Mouse (Mus musculus): ENCODE measurements around the gene Plcg2. TPM values are rescaled to one million over a fixed set of nuclear protein-coding genes. Genes with fewer than 3 reads are reported as not detected.

Plcg2 gene
- polyA plus RNA-seq, 1 experiment, result 14.6 TPM

- TF ChIP-seq POLR2A (IDR thresholded peaks at IDR 0.05; ENCODE audit: low read depth, low read length) (no peak), CTCF (IDR thresholded peaks at IDR 0.05; ENCODE audit: extremely low read depth, insufficient read length, insufficient replicate concordance, low read depth, low read length) (no peak)
- no peak overlapping the region for H3K4me3 ChIP-seq (ENCODE audit: low read depth, low read length)
- WGBS, result 87% methylated on average over 8 of the region's 8 CpGs
- no peaks in the 10 kb centered on the region for H3K4me1 ChIP-seq (ENCODE audit: control insufficient read depth, insufficient read depth, insufficient read length, low read length)
- no peak overlapping the region for H3K27ac ChIP-seq (ENCODE audit: insufficient read depth, low read depth, low read length)
- no peaks in the 10 kb centered on the region for H3K36me3 ChIP-seq (ENCODE audit: control insufficient read depth, insufficient read depth, low read length)
- H3K27me3 ChIP-seq (ENCODE audit: control insufficient read depth, insufficient read depth, low read length), result no peaks in the 10 kb centered on the region
These were observed 13.4 kb upstream of the Plcg2 start for GRCm38 (mm10) chr8:117484731-117485130.

DNA sequence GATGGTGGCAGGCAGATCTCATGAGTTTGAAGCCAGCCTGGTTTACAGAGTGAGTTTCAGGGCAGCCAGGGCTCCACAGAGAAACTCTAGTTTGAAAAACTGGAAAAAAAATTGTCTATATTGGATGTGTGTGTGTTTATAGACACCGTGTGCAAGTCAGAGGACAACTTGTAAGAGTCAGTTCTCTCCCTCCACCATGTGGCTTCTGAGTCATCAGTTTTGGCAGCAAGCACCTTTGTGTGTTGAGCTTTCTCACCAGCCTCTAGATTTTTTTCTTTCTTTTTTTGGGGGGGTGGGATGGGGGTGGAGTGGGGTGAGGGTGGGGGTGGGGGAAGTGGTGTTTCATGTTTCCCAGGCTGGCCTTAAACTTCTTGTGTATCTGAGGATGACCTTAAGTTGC, 12.8 kb upstream of the Plcg2 start:
- WGBS, result 54% methylated on average over 1 of the region's 1 CpGs
- H3K4me3 ChIP-seq (ENCODE audit: low read depth, low read length), result no peak overlapping the region
- no peaks in the 10 kb centered on the region for H3K27me3 ChIP-seq (ENCODE audit: control insufficient read depth, insufficient read depth, low read length)
- no peaks in the 10 kb centered on the region for H3K36me3 ChIP-seq (ENCODE audit: control insufficient read depth, insufficient read depth, low read length)
- no peaks in the 10 kb centered on the region for H3K4me1 ChIP-seq (ENCODE audit: control insufficient read depth, insufficient read depth, insufficient read length, low read length)
- no peak overlapping the region for H3K27ac ChIP-seq (ENCODE audit: insufficient read depth, low read depth, low read length)
- no peak for TF ChIP-seq CTCF (IDR thresholded peaks at IDR 0.05; ENCODE audit: extremely low read depth, insufficient read length, insufficient replicate concordance, low read depth, low read length)
- no peak for TF ChIP-seq POLR2A (IDR thresholded peaks at IDR 0.05; ENCODE audit: low read depth, low read length)

- TF ChIP-seq POLR2A (IDR thresholded peaks at IDR 0.05; ENCODE audit: low read depth, low read length), result no peak
- no peak for TF ChIP-seq CTCF (IDR thresholded peaks at IDR 0.05; ENCODE audit: extremely low read depth, insufficient read length, insufficient replicate concordance, low read depth, low read length)
- WGBS, result 35% methylated on average over 10 of the region's 10 CpGs
- Histone ChIP-seq H3K27ac (ENCODE audit: insufficient read depth, low read depth, low read length) (no peak overlapping the region), H3K4me3 (ENCODE audit: low read depth, low read length) (no peak overlapping the region), H3K36me3 (ENCODE audit: control insufficient read depth, insufficient read depth, low read length) (no peaks in the 10 kb centered on the region), H3K27me3 (ENCODE audit: control insufficient read depth, insufficient read depth, low read length) (no peaks in the 10 kb centered on the region), H3K4me1 (ENCODE audit: control insufficient read depth, insufficient read depth, insufficient read length, low read length) (no peaks in the 10 kb centered on the region)
These were observed 9.7 kb upstream of the Plcg2 start for GRCm38 (mm10) chr8:117488246-117489005.

GRCm38 (mm10) chr8:117493543-117493942, 4.5 kb upstream of the Plcg2 start:
- Histone ChIP-seq H3K36me3 (ENCODE audit: control insufficient read depth, insufficient read depth, low read length) (no peaks in the 10 kb centered on the region), H3K27me3 (ENCODE audit: control insufficient read depth, insufficient read depth, low read length) (no peaks in the 10 kb centered on the region), H3K4me1 (ENCODE audit: control insufficient read depth, insufficient read depth, insufficient read length, low read length) (no peaks in the 10 kb centered on the region), H3K4me3 (ENCODE audit: low read depth, low read length) (no peak overlapping the region), H3K27ac (ENCODE audit: insufficient read depth, low read depth, low read length) (no peak overlapping the region)
- TF ChIP-seq CTCF (IDR thresholded peaks at IDR 0.05; ENCODE audit: extremely low read depth, insufficient read length, insufficient replicate concordance, low read depth, low read length) (no peak), POLR2A (IDR thresholded peaks at IDR 0.05; ENCODE audit: low read depth, low read length) (no peak)
- WGBS, result 46% methylated on average over 9 of the region's 9 CpGs

DNA sequence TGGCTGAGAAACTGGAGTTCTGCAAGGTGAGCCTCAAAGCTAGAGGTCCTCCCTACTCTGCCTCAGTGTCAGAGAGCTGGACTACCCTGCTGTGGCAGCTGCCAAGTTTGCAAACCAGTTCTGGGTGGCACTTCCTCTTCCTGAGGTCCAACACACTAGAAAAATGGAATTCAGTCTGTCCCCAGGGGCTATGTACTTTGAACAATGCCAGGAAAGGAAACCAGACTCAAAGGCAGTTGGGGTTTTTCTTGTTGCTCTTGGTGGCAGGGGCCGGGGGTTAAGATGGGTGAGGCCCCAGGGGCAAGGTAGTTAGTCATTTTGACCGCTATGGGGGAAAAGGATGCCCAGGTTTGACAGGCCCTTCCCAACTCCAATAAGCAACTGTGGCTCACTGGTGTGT, 3.2 kb upstream of the Plcg2 start:
- Histone ChIP-seq H3K4me1 (ENCODE audit: control insufficient read depth, insufficient read depth, insufficient read length, low read length) (peaks cover 3% of the 10 kb centered on the region), H3K4me3 (ENCODE audit: low read depth, low read length) (no peak overlapping the region), H3K27me3 (ENCODE audit: control insufficient read depth, insufficient read depth, low read length) (no peaks in the 10 kb centered on the region), H3K36me3 (ENCODE audit: control insufficient read depth, insufficient read depth, low read length) (no peaks in the 10 kb centered on the region), H3K27ac (ENCODE audit: insufficient read depth, low read depth, low read length) (no peak overlapping the region)
- no peak for TF ChIP-seq CTCF (IDR thresholded peaks at IDR 0.05; ENCODE audit: extremely low read depth, insufficient read length, insufficient replicate concordance, low read depth, low read length)
- no peak for TF ChIP-seq POLR2A (IDR thresholded peaks at IDR 0.05; ENCODE audit: low read depth, low read length)
- WGBS, result 78% methylated on average over 2 of the region's 2 CpGs

GRCm38 (mm10) chr8:117498915-117499540, 937 bp downstream of the Plcg2 start:
- 32% methylated on average over 20 of the region's 20 CpGs for WGBS
- peak overlapping the region; percentile 40; the same call in 1 of the 2 replicates for H3K27ac ChIP-seq (ENCODE audit: insufficient read depth, low read depth, low read length)

GRCm38 (mm10) chr8:117500232-117500823, 2.2 kb downstream of the Plcg2 start:
- no peak for TF ChIP-seq CTCF (IDR thresholded peaks at IDR 0.05; ENCODE audit: extremely low read depth, insufficient read length, insufficient replicate concordance, low read depth, low read length)
- no peak for TF ChIP-seq POLR2A (IDR thresholded peaks at IDR 0.05; ENCODE audit: low read depth, low read length)
- 30% methylated on average over 5 of the region's 5 CpGs for WGBS
- Histone ChIP-seq H3K4me3 (ENCODE audit: low read depth, low read length) (no peak overlapping the region), H3K4me1 (ENCODE audit: control insufficient read depth, insufficient read depth, insufficient read length, low read length) (peaks cover 17% of the 10 kb centered on the region), H3K36me3 (ENCODE audit: control insufficient read depth, insufficient read depth, low read length) (no peaks in the 10 kb centered on the region), H3K27me3 (ENCODE audit: control insufficient read depth, insufficient read depth, low read length) (no peaks in the 10 kb centered on the region), H3K27ac (ENCODE audit: insufficient read depth, low read depth, low read length) (peak overlapping the region; percentile 38)

More at GRCm38 (mm10) chr8:117498915-117499540, 937 bp downstream of the Plcg2 start:
- Histone ChIP-seq H3K4me3 (ENCODE audit: low read depth, low read length) (peak overlapping the region; percentile 90), H3K36me3 (ENCODE audit: control insufficient read depth, insufficient read depth, low read length) (no peaks in the 10 kb centered on the region), H3K27me3 (ENCODE audit: control insufficient read depth, insufficient read depth, low read length) (no peaks in the 10 kb centered on the region), H3K4me1 (ENCODE audit: control insufficient read depth, insufficient read depth, insufficient read length, low read length) (peaks cover 17% of the 10 kb centered on the region)
- no peak for TF ChIP-seq CTCF (IDR thresholded peaks at IDR 0.05; ENCODE audit: extremely low read depth, insufficient read length, insufficient replicate concordance, low read depth, low read length)
- TF ChIP-seq POLR2A (IDR thresholded peaks at IDR 0.05; ENCODE audit: low read depth, low read length), result peak; percentile 9; the same call in 1 of the 2 replicates
